Mouse (Mus musculus) bone marrow macrophage, adult 2 months (primary cell): ENCODE measurements at regions not wholly inside any gene's neighbourhood (a gene's known extent, or its start where the extent isn't known, plus 50 kb on each side); places are given as distances from the start of the nearest gene placed in this dataset.

Experiments used
- H3K27ac ChIP-seq: 2 replicates; pipeline ENCODE4 v1.5.1; 2012; ENCODE audit warnings: low read depth, low read length; ENCODE audit not compliant: insufficient read depth
- H3K4me1 ChIP-seq: 2 replicates; pipeline ENCODE4 v1.6.1; 2012; ENCODE audit warnings: low read length; ENCODE audit not compliant: control insufficient read depth, insufficient read depth
- H3K4me3 ChIP-seq: 2 replicates; pipeline ENCODE4 v1.5.1; 2012; ENCODE audit warnings: mild to moderate bottlenecking, low read length, moderate library complexity; ENCODE audit not compliant: insufficient read depth
- CTCF ChIP-seq: IDR thresholded peaks from 2 replicates; pipeline ENCODE4 v1.5.1; 2012; ENCODE audit warnings: low read depth, mild to moderate bottlenecking, low read length, moderate library complexity
- POLR2A ChIP-seq: IDR thresholded peaks from 2 replicates; pipeline ENCODE4 v1.6.1; 2012; ENCODE audit warnings: mild to moderate bottlenecking, low read depth, low read length, borderline replicate concordance

GRCm38 (mm10) chr9:87882587-87882986, 151.5 kb upstream of the Tbx18 start:
- Histone ChIP-seq H3K4me1 (no peaks in the 10 kb centered on the region), H3K27ac (no peak overlapping the region), H3K4me3 (no peak overlapping the region)
- TF ChIP-seq POLR2A (no peak), CTCF (no peak)

DNA sequence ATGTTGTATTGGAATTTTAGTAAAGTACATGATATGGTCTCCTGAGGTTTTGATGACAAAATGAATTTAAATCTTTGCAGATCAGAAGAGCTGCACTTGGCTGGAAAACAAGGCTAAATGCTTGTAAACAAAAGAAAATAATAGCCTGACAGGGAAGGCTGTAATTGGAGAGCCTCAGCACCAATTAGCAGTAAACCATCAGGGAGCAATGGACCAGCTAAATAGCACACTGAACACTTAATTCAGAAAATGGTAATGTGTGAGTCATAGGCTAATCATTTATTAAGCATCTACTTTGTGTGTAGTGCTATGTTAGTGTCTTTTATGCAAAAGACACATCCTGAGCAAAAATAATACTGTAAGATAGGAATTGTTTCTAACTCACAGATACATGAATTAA, 152.0 kb upstream of the Tbx18 start:
- no peak overlapping the region for H3K27ac ChIP-seq
- H3K4me3 ChIP-seq = no peak overlapping the region
- H3K4me1 ChIP-seq = no peaks in the 10 kb centered on the region
- TF ChIP-seq CTCF (no peak), POLR2A (no peak)

- Histone ChIP-seq H3K27ac (no peak overlapping the region), H3K4me3 (no peak overlapping the region), H3K4me1 (no peaks in the 10 kb centered on the region)
- no peak for TF ChIP-seq POLR2A
- no peak for TF ChIP-seq CTCF
Observed at GRCm38 (mm10) chr9:87894051-87894450, 163.0 kb upstream of the Tbx18 start.

DNA sequence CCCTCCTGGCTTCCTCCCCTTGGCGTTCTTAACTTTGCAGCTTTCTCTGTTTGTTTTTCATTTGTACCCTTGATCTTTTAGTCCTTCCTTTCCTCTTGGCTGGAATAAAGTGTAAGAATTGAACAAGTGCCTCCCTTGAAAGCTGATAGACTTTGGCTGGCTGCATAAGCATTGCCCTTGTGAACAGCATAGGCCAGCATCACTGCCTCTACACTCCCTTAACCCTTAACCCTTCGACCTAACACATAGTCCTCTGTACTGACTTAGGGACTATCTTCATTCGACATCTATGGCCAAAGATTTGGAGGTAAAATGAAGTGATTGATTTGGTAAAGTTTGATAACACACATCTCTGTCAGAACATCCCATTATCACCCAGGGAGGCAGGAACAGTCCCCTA, 163.5 kb upstream of the Tbx18 start:
- Histone ChIP-seq H3K4me3 (no peak overlapping the region), H3K4me1 (no peaks in the 10 kb centered on the region), H3K27ac (no peak overlapping the region)
- TF ChIP-seq CTCF = no peak
- no peak for TF ChIP-seq POLR2A

GRCm38 (mm10) chr9:87895526-87895925, 164.5 kb upstream of the Tbx18 start:
- H3K4me3 ChIP-seq = no peak overlapping the region
- no peaks in the 10 kb centered on the region for H3K4me1 ChIP-seq
- no peak overlapping the region for H3K27ac ChIP-seq
- no peak for TF ChIP-seq POLR2A
- no peak for TF ChIP-seq CTCF

- Histone ChIP-seq H3K27ac (no peak overlapping the region), H3K4me3 (no peak overlapping the region), H3K4me1 (no peaks in the 10 kb centered on the region)
- TF ChIP-seq POLR2A = no peak
- TF ChIP-seq CTCF = no peak
Observed at GRCm38 (mm10) chr9:87897336-87897735, 166.3 kb upstream of the Tbx18 start.

GRCm38 (mm10) chr9:87899368-87899767, 168.3 kb upstream of the Tbx18 start:
- Histone ChIP-seq H3K4me3 (no peak overlapping the region), H3K27ac (no peak overlapping the region), H3K4me1 (no peaks in the 10 kb centered on the region)
- TF ChIP-seq CTCF (no peak), POLR2A (no peak)

- H3K27ac ChIP-seq = no peak overlapping the region
- H3K4me1 ChIP-seq = no peaks in the 10 kb centered on the region
- no peak overlapping the region for H3K4me3 ChIP-seq
- TF ChIP-seq POLR2A (no peak), CTCF (no peak)
Observed at GRCm38 (mm10) chr9:87899800-87900199, 168.7 kb upstream of the Tbx18 start.

DNA sequence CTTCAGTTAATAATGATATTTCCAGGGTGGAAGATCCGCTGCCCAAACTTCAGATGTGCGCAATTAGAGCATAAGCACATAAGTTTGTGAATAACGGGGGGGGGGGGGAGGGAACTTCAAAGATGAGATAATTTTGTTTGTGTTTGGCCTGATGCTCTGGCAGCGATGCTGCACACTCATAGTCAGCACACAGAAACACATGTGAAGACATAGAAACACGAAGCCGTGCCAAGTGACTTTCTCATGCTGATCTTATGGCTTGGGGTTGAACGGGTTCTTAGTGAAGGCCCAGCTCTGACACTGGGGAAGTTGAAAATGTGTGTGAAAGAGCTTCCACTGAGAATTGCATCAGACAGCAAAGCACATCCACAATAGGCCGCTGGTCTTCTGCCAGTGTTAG, 190.2 kb upstream of the Tbx18 start:
- no peaks in the 10 kb centered on the region for H3K4me1 ChIP-seq
- no peak overlapping the region for H3K27ac ChIP-seq
- TF ChIP-seq POLR2A (no peak), CTCF (no peak)
- H3K4me3 ChIP-seq = no peak overlapping the region

DNA sequence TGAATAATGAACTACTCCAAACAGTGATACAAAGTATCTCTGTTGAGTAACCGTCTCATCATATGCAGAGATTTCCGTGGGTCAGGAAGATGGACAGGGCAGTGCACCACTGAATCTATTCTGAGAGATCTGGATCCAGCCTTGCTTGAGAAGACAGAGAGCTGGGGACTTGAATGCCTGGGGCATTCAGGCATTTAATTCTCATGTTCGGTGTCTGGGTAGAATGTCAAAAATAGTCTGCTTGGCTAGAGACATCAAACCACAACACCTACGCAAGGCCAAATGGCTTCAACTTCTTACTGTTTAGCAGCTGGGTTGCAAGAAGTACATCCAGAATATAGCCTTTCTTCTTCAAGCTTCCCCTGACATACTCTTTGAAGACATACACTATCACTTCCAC, 194.1 kb upstream of the Tbx18 start:
- H3K27ac ChIP-seq = no peak overlapping the region
- no peak overlapping the region for H3K4me3 ChIP-seq
- H3K4me1 ChIP-seq = no peaks in the 10 kb centered on the region
- TF ChIP-seq CTCF = no peak
- no peak for TF ChIP-seq POLR2A

DNA sequence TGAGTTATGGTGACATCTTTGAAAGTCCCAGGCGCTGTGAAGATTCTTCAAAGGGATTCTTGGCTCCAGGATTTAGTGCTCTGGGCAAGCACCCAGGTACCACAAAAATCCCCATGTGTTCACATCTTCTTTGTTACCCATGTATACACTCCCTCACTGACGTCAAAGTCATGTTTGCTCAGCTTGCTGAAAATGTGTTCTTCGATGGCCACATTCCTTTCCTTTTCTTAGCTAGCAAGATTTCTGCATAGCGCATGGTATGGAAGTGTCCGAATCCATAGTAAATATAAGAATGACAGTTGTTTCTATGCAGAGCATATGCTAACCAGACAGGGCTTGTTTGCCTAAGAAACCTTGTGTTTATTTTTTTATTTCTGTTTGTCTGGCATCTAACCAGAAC, 202.2 kb upstream of the Tbx18 start:
- TF ChIP-seq CTCF (no peak), POLR2A (no peak)
- H3K4me1 ChIP-seq = no peaks in the 10 kb centered on the region
- H3K4me3 ChIP-seq = no peak overlapping the region
- H3K27ac ChIP-seq = no peak overlapping the region

DNA sequence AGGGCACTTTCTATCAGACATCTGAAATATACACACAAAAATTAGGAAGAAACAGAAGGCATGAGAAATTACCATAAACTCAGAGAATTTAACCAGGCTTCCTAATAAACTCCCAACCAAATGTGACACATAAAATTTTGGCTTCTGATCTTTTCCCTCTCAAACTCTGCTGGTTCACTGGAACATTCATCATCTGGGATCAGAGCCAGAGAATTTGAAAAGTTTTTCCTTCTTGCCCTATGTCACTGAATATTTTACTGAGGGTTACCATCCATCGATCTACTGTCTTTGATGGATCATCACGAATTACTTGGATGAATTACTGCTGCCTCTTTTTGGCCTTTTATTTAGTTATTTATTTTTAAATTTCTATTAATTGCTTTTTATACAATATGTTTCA, 221.4 kb upstream of the Tbx18 start:
- H3K4me3 ChIP-seq = no peak overlapping the region
- no peak overlapping the region for H3K27ac ChIP-seq
- H3K4me1 ChIP-seq = no peaks in the 10 kb centered on the region
- no peak for TF ChIP-seq POLR2A
- TF ChIP-seq CTCF = no peak
